Mouse (Mus musculus) heart, adult 18-20 months (tissue): ENCODE data around the gene Fam184a. TPM values are rescaled to one million over a fixed set of nuclear protein-coding genes. Genes with fewer than 3 reads are reported as not detected.

ENCODE experiments used
- DNase-seq, 2 experiments: peaks; one replicate each; pipeline ENCODE4 v3.0.0; 2021 to 2022; ENCODE audit warnings: mixed read lengths in 1 of 2
- total RNA-seq, 2 experiments: library from RNA; stranded (reverse); gene quantifications; 2 replicates each; pipeline ENCODE4 v1.2.3; 2021

Gene Fam184a
- total RNA-seq, 2 experiments from 2014 or later, result 0.85 to 1.5 TPM

DNA sequence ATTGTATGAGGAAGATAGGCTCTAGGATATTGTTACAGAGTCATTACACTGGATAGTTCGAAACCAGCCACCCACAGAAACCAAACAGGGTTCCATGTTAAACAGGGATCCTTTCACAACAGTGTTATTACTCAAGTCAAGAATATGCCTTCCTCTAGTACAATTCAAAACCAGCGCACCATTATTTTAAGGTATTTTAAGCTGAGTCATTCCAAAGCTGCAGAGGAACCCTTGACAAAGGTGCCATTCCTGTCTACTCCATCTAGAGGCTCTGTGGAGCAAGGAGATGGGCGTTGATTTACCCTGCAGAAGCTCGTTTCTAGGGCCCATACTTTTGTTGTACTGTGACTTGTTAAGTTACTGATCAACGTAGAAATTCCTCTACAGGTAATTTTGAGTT lies 152.1 kb downstream of the Fam184a start:
- no peak for DNase-seq

DNA sequence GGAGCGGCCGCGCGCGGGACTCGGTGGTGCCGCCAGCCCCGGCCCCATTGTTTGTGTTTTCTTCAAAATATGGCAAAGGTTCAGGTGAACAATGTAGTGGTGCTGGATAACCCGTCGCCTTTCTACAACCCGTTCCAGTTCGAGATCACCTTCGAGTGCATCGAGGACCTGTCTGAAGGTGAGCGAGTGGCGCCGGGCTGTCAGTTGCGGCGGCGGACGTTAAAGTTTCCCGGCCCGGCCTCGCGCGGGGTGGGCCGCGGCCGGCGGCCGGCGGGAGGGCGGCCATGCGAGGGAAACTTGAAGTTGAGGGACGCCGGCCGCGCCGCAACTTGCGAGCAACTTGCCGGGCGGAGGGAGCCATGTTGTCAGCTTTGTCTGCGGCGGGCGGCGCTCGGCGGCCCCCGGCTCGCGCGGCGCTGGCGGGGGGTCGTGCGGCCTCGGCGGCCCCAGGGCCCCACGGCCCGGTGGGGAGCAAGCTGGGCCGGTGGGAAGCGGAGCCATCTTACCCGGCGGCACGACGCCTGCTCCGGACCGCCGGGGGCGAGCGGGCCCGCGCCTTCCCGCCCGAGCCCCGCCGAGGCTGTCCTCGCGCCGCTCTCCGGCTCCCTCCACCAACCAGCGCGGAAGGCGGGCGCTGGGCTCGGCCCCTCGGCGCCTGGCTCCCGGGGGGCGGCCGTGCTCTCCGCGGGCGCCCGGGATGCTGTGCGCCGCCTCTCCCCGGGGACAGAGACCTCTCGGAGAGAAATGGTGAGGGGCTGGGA lies 153.6 kb downstream of the Fam184a start:
- DNase-seq, result peak; percentile 34 to 36

GRCm38 (mm10) chr10:53596677-53597120 lies 154.2 kb downstream of the Fam184a start, which contains the start of gene Asf1a:
Asf1a (plus strand) TSS chr10:53596757.
- DNase-seq, result peak; percentile 97 to 99

GRCm38 (mm10) chr10:53595744-53596676 lies 154.9 kb downstream of the Fam184a start:
- DNase-seq, result peak in 1 of 2 experiments; percentile 78

DNA sequence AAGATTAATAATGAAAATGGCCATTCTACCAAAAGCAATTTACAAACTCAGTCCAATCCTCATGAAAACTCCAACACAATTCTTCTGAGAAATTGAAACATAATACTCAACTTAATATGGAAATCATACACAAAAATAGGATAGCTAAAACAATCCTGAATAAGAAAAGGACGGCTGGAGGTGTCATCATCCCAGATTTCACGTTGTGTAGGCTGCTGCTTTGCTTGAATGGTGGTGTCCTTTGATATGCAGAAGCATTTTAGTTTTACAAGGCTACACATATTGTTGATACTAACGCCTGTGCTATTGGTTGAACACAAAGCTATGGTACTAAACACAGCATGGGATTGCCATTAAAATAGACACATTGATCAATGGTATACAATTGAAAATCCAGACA lies 165.1 kb downstream of the Fam184a start:
- no peak for DNase-seq

Other genes starting within 250 kb of the Fam184a start
- gene Asf1a, start 154.4 kb downstream of the Fam184a start, total RNA-seq, result 10 to 100 TPM; 28.3 to 29.4 TPM
- 1 to 10 TPM; 2.5 to 3.4 TPM for gene Mcm9, start 120.7 kb downstream of the Fam184a start, total RNA-seq